Mouse (Mus musculus): Measurements from ENCODE around the gene Ofd1.

Gene Ofd1

GRCm38 (mm10) chrX:166440616-166441063 lies at the start of gene Ofd1:
Gene Ofd1, minus strand, starts transcription at chrX:166440704.
- DNase-seq (ENCODE audit: low read depth) = peak; percentile 72

DNA sequence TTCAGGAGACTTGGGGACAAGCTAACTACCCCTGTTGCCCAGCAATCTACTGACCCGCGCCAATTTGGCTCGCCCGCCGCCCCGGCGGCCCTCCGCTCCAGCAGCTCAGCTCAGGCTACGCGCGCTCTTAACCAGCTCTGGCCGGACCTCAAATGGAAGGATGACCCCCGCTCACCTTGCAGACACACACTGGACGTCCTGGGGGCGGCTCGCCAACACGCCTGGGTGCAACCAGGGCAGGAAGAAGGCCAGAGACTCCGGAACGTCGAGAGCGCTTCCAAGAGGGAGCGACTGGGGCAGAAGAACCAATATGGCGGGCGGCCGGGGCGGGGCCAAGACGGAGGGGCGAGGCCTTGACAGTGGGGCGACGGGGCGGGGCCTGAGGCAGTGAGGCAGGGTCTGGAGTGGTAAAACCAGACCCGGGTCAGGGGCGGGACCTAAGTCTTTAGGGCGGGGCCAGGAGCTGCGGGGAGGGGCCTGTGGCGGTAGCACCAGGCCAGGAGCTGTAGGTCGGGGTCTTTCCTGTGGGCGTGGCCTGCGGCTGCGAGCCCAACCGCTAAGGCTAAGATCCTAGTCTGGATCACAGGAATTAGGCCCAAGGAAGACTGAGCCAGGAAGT lies 39.0 kb upstream of the Ofd1 start, which contains the start of gene Rab9:
Rab9 (minus strand) TSS at position 503 of the 619 bp plus-strand sequence.
- DNase-seq (ENCODE audit: low read depth) = peak; percentile 62

DNA sequence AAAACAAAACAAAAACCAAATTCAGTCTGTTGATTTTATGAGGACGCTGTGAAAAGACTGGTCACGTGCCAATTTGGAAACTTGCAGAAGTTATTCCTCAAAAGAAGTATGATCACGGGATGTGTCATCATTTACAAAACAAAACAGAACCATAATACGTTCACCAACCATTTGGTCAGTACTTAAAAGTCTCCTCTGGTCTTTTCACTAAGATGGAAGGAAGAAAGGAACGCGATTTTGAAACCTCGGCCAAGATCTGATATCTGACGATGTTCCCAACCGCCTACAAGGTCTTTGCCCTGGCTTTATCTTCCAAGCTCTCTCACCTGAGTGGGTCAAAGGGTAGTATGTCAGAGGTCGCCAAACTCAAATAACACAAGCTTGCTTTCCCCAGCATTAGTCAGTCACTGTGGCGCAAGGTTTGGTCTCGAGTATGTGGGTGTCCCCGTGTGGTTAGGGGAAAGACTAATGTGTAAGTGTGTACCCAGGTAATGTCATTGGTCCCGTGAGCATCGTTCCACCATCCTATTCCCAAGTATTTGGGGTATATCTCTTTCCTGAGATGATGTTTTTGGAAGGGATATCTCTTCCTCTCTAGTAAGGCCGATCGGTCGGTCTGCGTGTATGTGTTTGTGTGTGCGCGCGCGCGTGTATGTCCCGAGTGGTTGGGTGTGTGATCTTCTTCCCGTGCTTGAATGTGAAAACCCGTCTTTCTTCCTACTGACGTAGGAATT lies 38.3 kb upstream of the Ofd1 start:
- no peak for DNase-seq (ENCODE audit: low read depth)

- no peak for DNase-seq (ENCODE audit: low read depth)
Observed at GRCm38 (mm10) chrX:166477393-166477792, 36.9 kb upstream of the Ofd1 start.

- no peak for DNase-seq (ENCODE audit: low read depth)
Observed at GRCm38 (mm10) chrX:166472612-166473011, 32.1 kb upstream of the Ofd1 start.

GRCm38 (mm10) chrX:166468321-166468720 lies 27.8 kb upstream of the Ofd1 start:
- no peak for DNase-seq (ENCODE audit: low read depth)

DNA sequence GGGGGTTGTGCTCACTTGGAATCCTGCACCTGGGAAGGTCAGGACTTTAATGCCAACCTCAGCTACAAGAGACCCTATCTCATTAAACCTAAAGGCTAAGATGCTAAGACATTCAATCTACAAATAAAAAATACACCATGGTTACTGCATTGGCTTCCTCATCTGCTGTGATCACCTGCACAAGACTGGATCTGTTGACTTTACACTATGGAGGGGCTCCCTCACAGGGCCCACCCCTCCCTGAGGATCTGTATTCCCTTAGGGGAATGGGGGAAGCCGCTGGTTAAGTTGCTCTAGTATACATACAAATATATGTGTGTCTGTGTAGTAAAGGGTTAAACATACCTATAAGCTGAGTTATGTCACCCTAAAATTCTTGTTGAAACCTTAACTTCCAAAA lies 15.0 kb upstream of the Ofd1 start:
- no peak for DNase-seq (ENCODE audit: low read depth)

GRCm38 (mm10) chrX:166454331-166454730 lies 13.8 kb upstream of the Ofd1 start:
- no peak for DNase-seq (ENCODE audit: low read depth)

DNA sequence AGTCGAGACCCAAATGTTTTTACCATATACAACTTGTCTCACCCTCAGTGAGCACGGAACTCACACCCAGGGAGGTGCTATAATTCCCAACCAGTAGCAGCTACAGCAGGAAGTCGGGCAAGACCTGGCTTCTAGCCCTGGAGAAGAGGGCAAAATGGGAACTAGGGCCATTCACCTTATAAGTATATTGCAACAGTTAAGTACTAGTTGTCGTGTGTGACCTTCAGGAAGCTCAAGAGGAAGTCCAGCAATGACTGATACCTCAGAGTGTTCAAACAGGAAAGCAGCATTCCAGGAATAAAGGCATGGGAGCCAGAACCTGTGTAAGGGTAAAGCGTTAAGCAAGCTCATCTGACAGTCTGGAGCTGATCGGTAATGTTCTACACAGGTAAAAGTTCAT lies 13.0 kb upstream of the Ofd1 start:
- no peak for DNase-seq (ENCODE audit: low read depth)

- DNase-seq (ENCODE audit: low read depth) = no peak
Observed at GRCm38 (mm10) chrX:166444552-166444951, 4.0 kb upstream of the Ofd1 start.

GRCm38 (mm10) chrX:166440036-166440615 lies 378 bp downstream of the Ofd1 start, which contains the start of gene Trappc2:
Gene Trappc2, plus strand, starts transcription at chrX:166440574.
- DNase-seq (ENCODE audit: low read depth) = no peak

DNA sequence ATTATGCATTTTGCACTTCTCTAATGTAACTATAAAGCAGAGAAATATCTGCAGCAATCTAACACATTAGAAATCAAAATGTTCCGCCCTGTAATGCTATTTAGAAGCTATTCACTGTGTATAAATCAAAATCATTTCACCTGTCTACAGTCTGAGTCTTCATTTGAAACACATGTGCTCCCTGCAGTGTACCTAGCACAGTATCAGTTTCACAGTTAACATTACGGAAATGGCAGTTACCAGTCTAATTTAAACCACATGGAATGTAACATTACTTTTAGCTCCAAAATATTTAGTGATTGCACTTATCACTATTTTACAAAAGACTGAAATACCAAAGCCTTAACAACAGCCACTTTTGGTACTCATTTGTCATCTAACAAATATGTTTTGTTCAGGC lies 5.7 kb downstream of the Ofd1 start:
- no peak for DNase-seq (ENCODE audit: low read depth)

GRCm38 (mm10) chrX:166416196-166416595 lies 24.3 kb downstream of the Ofd1 start:
- peak; percentile 16 for DNase-seq (ENCODE audit: low read depth)

DNA sequence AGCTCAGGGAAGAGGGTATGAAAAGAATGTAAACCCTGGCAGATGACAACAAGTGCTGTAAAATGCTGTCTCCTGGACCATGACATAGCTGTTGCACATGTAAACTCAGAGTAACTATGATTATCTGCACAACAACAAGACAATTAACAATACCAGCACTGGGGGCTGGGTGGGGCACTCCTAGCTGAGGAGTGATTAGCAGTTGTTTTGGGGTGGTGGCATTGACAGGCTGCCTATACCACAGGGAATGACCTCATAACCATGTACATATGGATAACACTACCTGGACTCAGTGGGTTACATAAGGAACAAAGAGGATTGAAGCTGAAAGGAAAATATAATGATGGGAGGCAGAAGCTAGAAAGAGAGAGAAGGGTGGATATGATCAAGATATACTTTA lies 32.6 kb downstream of the Ofd1 start:
- DNase-seq (ENCODE audit: low read depth) = no peak

- no peak for DNase-seq (ENCODE audit: low read depth)
Observed at GRCm38 (mm10) chrX:166393753-166394152, 46.8 kb downstream of the Ofd1 start.

GRCm38 (mm10) chrX:166386656-166387055 lies 53.8 kb downstream of the Ofd1 start:
- no peak for DNase-seq (ENCODE audit: low read depth)

GRCm38 (mm10) chrX:166384935-166385334 lies 55.6 kb downstream of the Ofd1 start:
- DNase-seq (ENCODE audit: low read depth) = no peak

- no peak for DNase-seq (ENCODE audit: low read depth)
Observed at GRCm38 (mm10) chrX:166383606-166384005, 56.9 kb downstream of the Ofd1 start.

DNA sequence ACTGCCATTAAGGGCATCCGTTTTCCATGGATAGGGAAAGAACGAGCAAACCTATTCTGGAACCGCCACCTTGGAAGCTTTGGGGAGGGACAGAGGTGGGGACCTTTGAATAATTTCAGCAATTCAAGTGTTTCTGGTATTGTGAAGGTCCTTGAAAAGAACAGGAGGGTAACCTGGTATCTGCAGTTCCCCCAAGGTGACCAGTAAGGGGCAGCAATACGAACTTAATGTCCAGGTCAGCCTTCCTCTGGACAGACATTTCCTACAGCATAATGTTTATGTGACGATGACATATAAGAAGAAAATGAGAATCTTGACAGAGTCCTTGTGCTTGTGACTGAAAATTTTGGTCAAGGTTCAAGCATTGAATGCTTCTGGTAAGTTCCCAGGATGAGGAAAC lies 61.9 kb downstream of the Ofd1 start:
- no peak for DNase-seq (ENCODE audit: low read depth)

DNA sequence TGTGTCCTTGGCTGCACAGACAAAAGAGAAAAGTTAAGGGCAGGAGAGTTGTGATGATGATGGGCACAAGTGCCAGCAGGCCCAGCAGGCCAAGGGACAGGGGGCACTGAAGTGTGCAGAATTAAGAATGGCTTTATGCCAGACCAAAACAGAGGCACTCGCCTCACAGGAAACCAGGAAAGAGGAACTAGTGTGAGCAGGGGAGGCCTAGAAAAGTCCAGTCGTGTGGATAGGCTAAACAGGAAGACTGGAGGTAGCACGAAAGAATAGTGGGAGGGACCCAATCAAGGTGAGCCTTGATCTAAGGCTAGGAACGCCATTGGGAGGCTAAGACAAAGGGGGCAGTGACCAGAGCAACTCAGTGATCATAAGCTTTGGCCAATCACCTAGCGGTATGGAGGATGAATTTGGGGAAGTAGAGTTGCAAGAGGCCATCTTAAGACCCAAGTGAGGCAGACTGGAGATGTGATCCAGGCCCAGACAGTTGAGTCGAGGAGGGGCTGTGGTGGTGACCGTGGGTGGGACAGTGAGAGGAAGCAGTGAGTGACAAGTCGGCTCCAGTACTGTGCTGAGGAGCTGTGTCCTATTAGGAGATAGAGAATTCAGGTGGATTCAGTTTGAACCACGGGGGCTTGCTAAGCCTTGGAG lies 63.7 kb downstream of the Ofd1 start:
- no peak for DNase-seq (ENCODE audit: low read depth)

DNA sequence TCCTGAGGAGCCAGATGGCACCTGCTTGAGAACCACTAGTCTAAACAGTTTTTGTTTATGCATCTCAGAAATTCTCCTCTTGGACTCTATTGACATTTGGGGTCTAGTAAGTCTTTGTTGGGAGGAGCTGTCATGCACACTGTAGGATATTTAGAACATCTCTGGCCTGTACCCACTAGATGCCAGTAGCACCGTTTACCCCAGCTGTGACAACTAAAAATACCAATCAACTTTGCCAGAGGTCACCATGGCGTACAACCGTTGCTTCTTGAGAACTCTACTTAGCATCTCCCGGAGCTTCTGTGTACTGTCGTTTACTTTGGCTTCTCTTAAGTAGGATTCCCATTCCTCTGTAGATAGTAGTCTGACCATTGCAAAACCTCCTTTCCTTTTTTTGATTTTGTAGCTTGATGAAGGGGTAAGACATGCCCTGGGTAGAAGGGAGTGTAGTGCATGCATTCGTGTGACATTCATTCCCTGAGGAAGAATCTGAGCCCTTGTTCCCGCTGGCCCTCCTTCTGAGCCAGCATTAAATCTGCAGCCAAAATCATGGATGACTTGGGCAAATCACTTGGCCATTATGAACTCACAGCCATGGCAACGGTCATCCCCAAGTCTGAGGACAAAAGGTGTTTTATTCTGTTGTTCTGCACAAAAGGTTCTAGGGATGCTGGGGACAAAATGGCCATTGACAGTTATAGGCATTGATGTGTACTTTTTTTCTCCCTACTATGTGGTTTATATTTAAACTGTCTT lies 74.9 kb downstream of the Ofd1 start:
- no peak for DNase-seq (ENCODE audit: low read depth)

GRCm38 (mm10) chrX:166360455-166360854 lies 80.0 kb downstream of the Ofd1 start:
- no peak for DNase-seq (ENCODE audit: low read depth)
